Mouse (Mus musculus): Measurements from ENCODE around the gene Prkar2b. TPM values are rescaled to one million over a fixed set of nuclear protein-coding genes. Genes with fewer than 3 reads are reported as not detected.
A peak's percentile ranks its signal among the peaks of the same experiment; 100 is the strongest.

The Prkar2b gene
- polyA plus RNA-seq, 1 experiment from 2014 or later: 13.8 TPM

DNA sequence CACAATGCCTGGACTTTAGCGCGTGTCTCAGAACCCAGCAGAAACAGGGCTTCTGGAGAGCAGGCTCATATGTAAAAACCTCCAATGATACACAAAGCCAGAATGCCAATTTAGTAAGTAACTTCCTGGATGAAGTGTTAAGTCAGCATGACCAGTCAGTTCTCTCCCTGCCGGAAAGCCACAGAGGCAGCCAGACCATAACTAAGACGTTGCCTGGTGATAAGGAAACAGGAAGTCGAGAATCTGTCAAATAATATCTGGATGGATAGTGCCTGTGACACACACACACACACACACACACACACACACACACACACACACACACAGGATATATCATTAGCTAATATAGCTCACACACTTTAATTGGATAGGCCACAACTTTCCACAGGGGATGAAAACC lies 64.2 kb downstream of the Prkar2b start:
- no peaks in the 10 kb centered on the region for H3K27me3 ChIP-seq (ENCODE audit: insufficient read depth, low read length)
- H3K4me1 ChIP-seq (replicated peaks; ENCODE audit: insufficient read depth, low read length): no peaks in the 10 kb centered on the region
- no peak overlapping the region for H3K9ac ChIP-seq (ENCODE audit: low read depth, low read length)
- no peaks in the 10 kb centered on the region for H3K9me3 ChIP-seq (replicated peaks; ENCODE audit: low read length)
- no peak overlapping the region for H3K4me2 ChIP-seq (ENCODE audit: low read length)
- no peaks in the 10 kb centered on the region for H3K36me3 ChIP-seq (ENCODE audit: insufficient read depth, low read length)
- no peak overlapping the region for H3K4me3 ChIP-seq (replicated peaks; ENCODE audit: low read depth, low read length)
- no peak; the same call in 1 of the 2 replicates for ATAC-seq (replicated peaks; ENCODE audit: low FRiP score, low read depth)
- peak; percentile 74 for DNase-seq (ENCODE audit: low spot score)
- TF ChIP-seq CTCF (IDR thresholded peaks at IDR 0.05; ENCODE audit: low read depth): no peak
- WGBS: 56% methylated on average over 5 of the region's 5 CpGs
- no peak overlapping the region for H3K27ac ChIP-seq

DNA sequence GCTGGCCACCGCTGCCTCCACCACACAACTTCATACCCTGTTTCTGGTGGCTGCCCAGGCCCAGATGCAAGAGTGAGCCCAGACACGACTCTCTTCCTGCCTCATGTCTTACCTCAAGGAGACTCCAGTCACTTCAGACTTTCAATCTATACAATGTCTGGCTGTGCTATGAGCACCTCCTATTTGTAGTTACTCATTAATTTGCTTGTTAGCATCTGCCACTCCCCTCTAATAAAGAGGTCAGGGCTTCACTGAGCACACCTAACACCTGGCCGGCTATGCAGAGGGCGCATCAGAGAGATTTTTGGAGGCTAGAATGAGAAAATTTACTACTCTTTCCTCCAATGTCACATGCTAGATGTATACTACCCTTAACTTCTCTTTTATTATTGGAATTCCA lies 70.5 kb downstream of the Prkar2b start:
- H3K27me3 ChIP-seq (ENCODE audit: insufficient read depth, low read length): no peaks in the 10 kb centered on the region
- TF ChIP-seq CTCF (IDR thresholded peaks at IDR 0.05; ENCODE audit: low read depth): no peak
- no peak overlapping the region for H3K4me2 ChIP-seq (ENCODE audit: low read length)
- no peak overlapping the region for H3K4me3 ChIP-seq (replicated peaks; ENCODE audit: low read depth, low read length)
- no peaks in the 10 kb centered on the region for H3K9me3 ChIP-seq (replicated peaks; ENCODE audit: low read length)
- H3K9ac ChIP-seq (ENCODE audit: low read depth, low read length): no peak overlapping the region
- H3K36me3 ChIP-seq (ENCODE audit: insufficient read depth, low read length): no peaks in the 10 kb centered on the region
- DNase-seq (ENCODE audit: low spot score) (no peak), ATAC-seq (replicated peaks; ENCODE audit: low FRiP score, low read depth) (no peak)
- H3K27ac ChIP-seq: no peak overlapping the region
- 70% methylated on average over 4 of the region's 4 CpGs for WGBS
- H3K4me1 ChIP-seq (replicated peaks; ENCODE audit: insufficient read depth, low read length): no peaks in the 10 kb centered on the region

GRCm38 (mm10) chr12:31989726-31990125 lies 71.4 kb downstream of the Prkar2b start:
- ATAC-seq (replicated peaks; ENCODE audit: low FRiP score, low read depth) (no peak), DNase-seq (ENCODE audit: low spot score) (no peak)
- no peak overlapping the region for H3K9ac ChIP-seq (ENCODE audit: low read depth, low read length)
- no peak overlapping the region for H3K4me3 ChIP-seq (replicated peaks; ENCODE audit: low read depth, low read length)
- TF ChIP-seq CTCF (IDR thresholded peaks at IDR 0.05; ENCODE audit: low read depth): no peak
- H3K27me3 ChIP-seq (ENCODE audit: insufficient read depth, low read length): no peaks in the 10 kb centered on the region
- no peak overlapping the region for H3K27ac ChIP-seq
- no peak overlapping the region for H3K4me2 ChIP-seq (ENCODE audit: low read length)
- no peaks in the 10 kb centered on the region for H3K4me1 ChIP-seq (replicated peaks; ENCODE audit: insufficient read depth, low read length)
- no peaks in the 10 kb centered on the region for H3K36me3 ChIP-seq (ENCODE audit: insufficient read depth, low read length)
- no peaks in the 10 kb centered on the region for H3K9me3 ChIP-seq (replicated peaks; ENCODE audit: low read length)

DNA sequence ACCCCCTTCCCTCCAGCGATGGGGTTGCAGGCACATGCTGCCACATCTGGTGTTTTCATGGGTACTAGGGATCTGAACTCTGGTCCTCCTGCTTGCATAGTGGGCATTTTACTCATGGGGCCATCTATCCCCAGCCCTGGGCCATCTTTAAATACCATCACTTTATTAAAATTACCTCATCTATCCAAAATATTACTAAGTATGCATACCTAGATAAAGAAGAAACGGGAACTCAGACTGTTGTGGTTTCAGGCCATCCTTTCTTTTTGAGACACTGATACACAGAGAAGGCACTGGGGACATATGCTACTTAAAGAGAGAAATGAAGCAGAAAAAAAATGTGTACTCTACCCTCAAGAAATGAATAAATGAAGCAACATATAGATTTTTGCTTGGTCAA lies 74.6 kb downstream of the Prkar2b start:
- Histone ChIP-seq H3K27me3 (ENCODE audit: insufficient read depth, low read length) (no peaks in the 10 kb centered on the region), H3K9me3 (replicated peaks; ENCODE audit: low read length) (no peaks in the 10 kb centered on the region), H3K4me3 (replicated peaks; ENCODE audit: low read depth, low read length) (no peak overlapping the region), H3K9ac (ENCODE audit: low read depth, low read length) (no peak overlapping the region), H3K36me3 (ENCODE audit: insufficient read depth, low read length) (no peaks in the 10 kb centered on the region), H3K4me2 (ENCODE audit: low read length) (no peak overlapping the region), H3K27ac (no peak overlapping the region), H3K4me1 (replicated peaks; ENCODE audit: insufficient read depth, low read length) (peaks cover 3% of the 10 kb centered on the region; the same call in 1 of the 2 replicates)
- DNase-seq (ENCODE audit: low spot score): no peak
- ATAC-seq (replicated peaks; ENCODE audit: low FRiP score, low read depth): no peak
- WGBS: 89% methylated on average over 2 of the region's 2 CpGs
- TF ChIP-seq CTCF (IDR thresholded peaks at IDR 0.05; ENCODE audit: low read depth): no peak

- Histone ChIP-seq H3K36me3 (ENCODE audit: insufficient read depth, low read length) (no peaks in the 10 kb centered on the region), H3K4me1 (replicated peaks; ENCODE audit: insufficient read depth, low read length) (peaks cover 3% of the 10 kb centered on the region; the same call in 1 of the 2 replicates), H3K27ac (no peak overlapping the region), H3K9ac (ENCODE audit: low read depth, low read length) (no peak overlapping the region), H3K4me2 (ENCODE audit: low read length) (no peak overlapping the region), H3K9me3 (replicated peaks; ENCODE audit: low read length) (no peaks in the 10 kb centered on the region), H3K27me3 (ENCODE audit: insufficient read depth, low read length) (no peaks in the 10 kb centered on the region), H3K4me3 (replicated peaks; ENCODE audit: low read depth, low read length) (no peak overlapping the region)
- 89% methylated on average over 6 of the region's 6 CpGs for WGBS
- no peak for ATAC-seq (replicated peaks; ENCODE audit: low FRiP score, low read depth)
- TF ChIP-seq CTCF (IDR thresholded peaks at IDR 0.05; ENCODE audit: low read depth): no peak
- no peak for DNase-seq (ENCODE audit: low spot score)
Measured at GRCm38 (mm10) chr12:31985738-31986137, 75.4 kb downstream of the Prkar2b start.

GRCm38 (mm10) chr12:31984664-31985063 lies 76.4 kb downstream of the Prkar2b start:
- DNase-seq (ENCODE audit: low spot score) (peak; percentile 57), ATAC-seq (replicated peaks; ENCODE audit: low FRiP score, low read depth) (peak; percentile 57; the same call in 1 of the 2 replicates)
- Histone ChIP-seq H3K36me3 (ENCODE audit: insufficient read depth, low read length) (no peaks in the 10 kb centered on the region), H3K9me3 (replicated peaks; ENCODE audit: low read length) (no peaks in the 10 kb centered on the region), H3K4me2 (ENCODE audit: low read length) (peak overlapping the region; percentile 13; the same call in 1 of the 2 replicates), H3K9ac (ENCODE audit: low read depth, low read length) (no peak overlapping the region), H3K4me1 (replicated peaks; ENCODE audit: insufficient read depth, low read length) (peaks cover 3% of the 10 kb centered on the region; the same call in 1 of the 2 replicates), H3K27ac (no peak overlapping the region), H3K4me3 (replicated peaks; ENCODE audit: low read depth, low read length) (no peak overlapping the region), H3K27me3 (ENCODE audit: insufficient read depth, low read length) (no peaks in the 10 kb centered on the region)
- 31% methylated on average over 12 of the region's 12 CpGs for WGBS
- no peak for TF ChIP-seq CTCF (IDR thresholded peaks at IDR 0.05; ENCODE audit: low read depth)

GRCm38 (mm10) chr12:31984206-31984605 lies 76.9 kb downstream of the Prkar2b start:
- no peak for DNase-seq (ENCODE audit: low spot score)
- WGBS: 53% methylated on average over 2 of the region's 2 CpGs
- Histone ChIP-seq H3K4me2 (ENCODE audit: low read length) (peak overlapping the region; percentile 13; the same call in 1 of the 2 replicates), H3K9ac (ENCODE audit: low read depth, low read length) (no peak overlapping the region), H3K4me3 (replicated peaks; ENCODE audit: low read depth, low read length) (no peak overlapping the region), H3K27me3 (ENCODE audit: insufficient read depth, low read length) (no peaks in the 10 kb centered on the region), H3K4me1 (replicated peaks; ENCODE audit: insufficient read depth, low read length) (peaks cover 3% of the 10 kb centered on the region; the same call in 1 of the 2 replicates), H3K9me3 (replicated peaks; ENCODE audit: low read length) (no peaks in the 10 kb centered on the region), H3K36me3 (ENCODE audit: insufficient read depth, low read length) (no peaks in the 10 kb centered on the region), H3K27ac (no peak overlapping the region)
- TF ChIP-seq CTCF (IDR thresholded peaks at IDR 0.05; ENCODE audit: low read depth): no peak
- ATAC-seq (replicated peaks; ENCODE audit: low FRiP score, low read depth): no peak

Measured in kidney, postnatal 0 days (tissue).